Mouse (Mus musculus) MEL (cell line): Measurements from ENCODE around the gene Grcc10. TPM values are rescaled to one million over a fixed set of nuclear protein-coding genes. Genes with fewer than 3 reads are reported as not detected.

Source experiments
- DNase-seq: peaks from one replicate; pipeline ENCODE4 v3.0.0; 2011; ENCODE audit warnings: low read depth, low spot score
- H3K27ac ChIP-seq: 2 replicates; pipeline ENCODE4 v1.5.1; 2012; ENCODE audit warnings: low read depth, mild to moderate bottlenecking, control low read depth, low read length, moderate library complexity; ENCODE audit not compliant: control insufficient read depth
- H3K27me3 ChIP-seq, 2 experiments: fragments of 150-350 bp in 1 of 2; sonication (generic) in 1 of 2; 2 replicates each; pipeline ENCODE4 v1.6.1; 2012; ENCODE audit warnings: low read length in 2 of 2, mild to moderate bottlenecking in 2 of 2, improper control_type of control experiment in 1 of 2, moderate library complexity in 1 of 2; ENCODE audit not compliant: insufficient read depth in 2 of 2, control insufficient read depth in 1 of 2
- H3K36me3 ChIP-seq, 2 experiments: 2 replicates each; pipeline ENCODE4 v1.6.1; 2012 to 2014; ENCODE audit warnings: low read length in 2 of 2, improper control_type of control experiment in 1 of 2, inconsistent platforms in 1 of 2, mild to moderate bottlenecking in 1 of 2; ENCODE audit not compliant: insufficient read depth in 2 of 2, control insufficient read depth in 1 of 2
- H3K4me1 ChIP-seq, 2 experiments: fragments of 150-350 bp in 1 of 2; sonication (generic) in 1 of 2; 2 replicates each; pipeline ENCODE4 v1.6.1; 2012; ENCODE audit warnings: low read length in 2 of 2, improper control_type of control experiment in 1 of 2, mild to moderate bottlenecking in 1 of 2; ENCODE audit not compliant: insufficient read depth in 2 of 2, control insufficient read depth in 1 of 2
- H3K4me3 ChIP-seq, 2 experiments: fragments of 150-350 bp in 1 of 2; sonication (generic) in 1 of 2; 2 replicates each; pipeline ENCODE4 v1.5.1; 2012; ENCODE audit warnings: low read depth in 2 of 2, low read length in 2 of 2, mild to moderate bottlenecking in 2 of 2, moderate library complexity in 2 of 2, control low read depth in 1 of 2, improper control_type of control experiment in 1 of 2; ENCODE audit not compliant: control insufficient read depth in 1 of 2, insufficient read depth in 1 of 2
- H3K79me2 ChIP-seq: 2 replicates; pipeline ENCODE4 v1.6.1; 2012; ENCODE audit warnings: mild to moderate bottlenecking, low read length, moderate library complexity; ENCODE audit not compliant: control insufficient read depth, poor library complexity, insufficient read depth
- H3K9ac ChIP-seq: 2 replicates; pipeline ENCODE4 v1.6.1; 2012; ENCODE audit warnings: low read depth, mild to moderate bottlenecking, control low read depth, low read length, moderate library complexity; ENCODE audit not compliant: control insufficient read depth, poor library complexity, severe bottlenecking
- H3K9me3 ChIP-seq: fragments of 150-350 bp; sonication (generic); replicated peaks from 2 replicates; pipeline ENCODE4 v1.6.1; 2012; ENCODE audit warnings: mild to moderate bottlenecking, low read length, improper control_type of control experiment, moderate library complexity; ENCODE audit not compliant: insufficient read depth
- CTCF ChIP-seq, 3 experiments: IDR thresholded peaks in 2 of 3; conservative IDR thresholded peaks in 1 of 3; 2 replicates each; pipeline ENCODE4 v1.5.1; 2011 to 2012; ENCODE audit warnings: low read length in 3 of 3, low read depth in 2 of 3, mild to moderate bottlenecking in 2 of 3, improper control_type of control experiment in 1 of 3, inconsistent platforms in 1 of 3, mixed read lengths in 1 of 3, moderate library complexity in 1 of 3; ENCODE audit not compliant: control insufficient read depth in 1 of 3, insufficient read depth in 1 of 3, poor library complexity in 1 of 3, severe bottlenecking in 1 of 3
- ELF1 ChIP-seq: IDR thresholded peaks from 2 replicates; pipeline ENCODE4 v1.6.1; 2014; ENCODE audit warnings: low read depth, mild to moderate bottlenecking, inconsistent platforms, low read length, improper control_type of control experiment, moderate library complexity
- EP300 ChIP-seq, 2 experiments: IDR thresholded peaks; 2 replicates each; pipeline ENCODE4 v1.6.1; 2011; ENCODE audit warnings: improper control_type of control experiment in 2 of 2, low read length in 2 of 2, low read depth in 1 of 2, mild to moderate bottlenecking in 1 of 2
- HCFC1 ChIP-seq: IDR thresholded peaks from 2 replicates; pipeline ENCODE4 v1.6.1; 2012; ENCODE audit warnings: low read depth, mild to moderate bottlenecking, inconsistent platforms, low read length, improper control_type of control experiment, moderate library complexity
- KAT2A ChIP-seq: conservative IDR thresholded peaks from 2 replicates; pipeline ENCODE4 v1.6.1; 2012; ENCODE audit warnings: low read depth, low read length, improper control_type of control experiment, inconsistent platforms
- MAFK ChIP-seq: IDR thresholded peaks from 2 replicates; pipeline ENCODE4 v1.6.1; 2011; ENCODE audit warnings: low read depth, mild to moderate bottlenecking, low read length, improper control_type of control experiment, borderline replicate concordance
- MAX ChIP-seq: IDR thresholded peaks from 2 replicates; pipeline ENCODE4 v1.6.1; 2011; ENCODE audit warnings: low read length, improper control_type of control experiment
- MAZ ChIP-seq: IDR thresholded peaks from 2 replicates; pipeline ENCODE4 v1.6.1; 2012; ENCODE audit warnings: low read depth, mild to moderate bottlenecking, inconsistent platforms, low read length, improper control_type of control experiment
- MEF2A ChIP-seq: IDR thresholded peaks from 2 replicates; pipeline ENCODE4 v1.6.1; 2014; ENCODE audit warnings: low read depth, mild to moderate bottlenecking, inconsistent platforms, low read length, improper control_type of control experiment; ENCODE audit not compliant: poor library complexity, insufficient replicate concordance, severe bottlenecking; ENCODE audit errors: extremely low read depth
- MXI1 ChIP-seq: IDR thresholded peaks from 2 replicates; pipeline ENCODE4 v1.6.1; 2011; ENCODE audit warnings: mild to moderate bottlenecking, low read depth, low read length, improper control_type of control experiment
- MYB ChIP-seq: IDR thresholded peaks from 2 replicates; pipeline ENCODE4 v1.6.1; 2011; ENCODE audit warnings: mild to moderate bottlenecking, low read depth, low read length, improper control_type of control experiment
- POLR2A ChIP-seq, 2 experiments: IDR thresholded peaks; 2 replicates each; pipeline ENCODE4 v1.6.1; 2011 to 2012; ENCODE audit warnings: low read length in 2 of 2, mild to moderate bottlenecking in 2 of 2, control low read depth in 1 of 2, improper control_type of control experiment in 1 of 2, low read depth in 1 of 2, moderate library complexity in 1 of 2; ENCODE audit not compliant: control insufficient read depth in 1 of 2, insufficient read depth in 1 of 2, poor library complexity in 1 of 2
- TBP ChIP-seq: IDR thresholded peaks from 2 replicates; pipeline ENCODE4 v1.8.0; 2011; ENCODE audit warnings: low read depth, low read length, improper control_type of control experiment
- TCF12 ChIP-seq: IDR thresholded peaks from 2 replicates; pipeline ENCODE4 v1.6.1; 2014; ENCODE audit warnings: low read depth, mild to moderate bottlenecking, inconsistent platforms, low read length, improper control_type of control experiment, moderate library complexity
- USF2 ChIP-seq, 2 experiments: IDR thresholded peaks; 2 replicates each; pipeline ENCODE4 v1.6.1; 2011 to 2012; ENCODE audit warnings: improper control_type of control experiment in 2 of 2, low read length in 2 of 2, borderline replicate concordance in 1 of 2, inconsistent platforms in 1 of 2, low read depth in 1 of 2, mild to moderate bottlenecking in 1 of 2; ENCODE audit not compliant: insufficient read depth in 1 of 2
- ZNF384 ChIP-seq: IDR thresholded peaks from 2 replicates; pipeline ENCODE4 v1.6.1; 2012; ENCODE audit warnings: low read depth, mild to moderate bottlenecking, inconsistent platforms, low read length, improper control_type of control experiment
- polyA plus RNA-seq, 2 experiments: library from polyadenylated mRNA; stranded (reverse) in 1 of 2; unstranded in 1 of 2; fragments of >175 nt in 1 of 2; fragments of >200 nt in 1 of 2; gene quantifications; 2 replicates each; pipeline versions ENCODE4 v1.2.1 to v1.2.4; 2012; ENCODE audit warnings: low replicate concordance in 2 of 2, low read depth in 1 of 2; ENCODE audit not compliant: insufficient read length in 2 of 2, insufficient read depth in 1 of 2, missing spikeins in 1 of 2
- total RNA-seq: library from RNA; depleted of rRNA; stranded (reverse); fragments of 300-350 nt; gene quantifications from 2 replicates; pipeline ENCODE4 v1.2.3, GENCODE M21; 2012

Gene Grcc10
- total and polyA plus RNA-seq, 3 experiments: 57.4 to 62.9 TPM; not detected in 1

DNA sequence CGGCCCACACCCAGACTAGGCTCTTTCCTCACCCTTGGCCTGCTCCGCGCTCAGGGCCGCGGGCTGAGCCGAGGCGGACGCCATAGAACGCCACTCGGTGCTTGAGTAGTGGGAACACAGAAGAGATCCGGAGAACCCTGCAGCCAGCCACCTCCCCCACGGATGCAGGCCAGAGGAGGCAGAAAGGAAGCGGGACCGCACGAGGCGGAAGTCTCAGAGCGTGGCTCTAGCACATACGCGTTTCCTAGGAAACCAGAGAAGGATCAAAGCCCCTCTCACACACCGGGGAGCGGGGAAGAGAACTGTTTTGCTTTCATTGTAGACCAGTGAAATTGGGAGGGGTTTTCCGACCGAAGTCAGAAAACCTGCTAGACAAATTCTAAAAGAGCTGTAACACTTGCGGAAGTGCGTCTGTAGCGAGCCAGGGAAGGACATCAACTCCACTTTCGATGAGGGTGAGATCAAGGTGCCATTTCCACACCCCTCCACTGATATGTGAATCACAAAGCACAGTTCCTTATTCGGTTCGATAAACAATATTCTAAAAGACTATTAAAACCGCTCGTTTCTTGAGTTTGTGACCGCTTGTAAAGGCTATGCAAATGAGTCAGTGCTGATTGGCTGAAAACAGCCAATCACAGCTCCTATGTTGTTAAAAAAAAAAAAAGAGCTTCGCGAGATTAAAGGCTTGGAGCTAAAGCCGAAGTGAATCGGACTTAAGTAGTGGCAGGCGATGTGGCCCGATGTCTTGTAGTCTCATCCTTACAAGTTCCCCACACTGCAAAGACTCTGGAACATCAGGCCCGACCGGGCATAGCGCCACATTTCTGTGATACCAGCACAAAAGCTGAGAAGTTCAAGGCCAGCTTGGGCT lies at the start of gene Grcc10 (continued):
- TF ChIP-seq MEF2A (peak; percentile 70; the same call in 1 of the 2 replicates), ZNF384 (peak; percentile 99), HCFC1 (peak; percentile 84), TCF12 (peak; percentile 38), MYB (no peak), CTCF (IDR thresholded peaks at IDR 0.05 in 2 of 3, conservative IDR thresholded peaks at IDR 0.05 in 1 of 3; ENCODE audit: control insufficient read depth in 1 of 3, insufficient read depth in 1 of 3, low read depth in 2 of 3, low read length in 3 of 3, poor library complexity in 1 of 3, severe bottlenecking in 1 of 3) (no peak)

DNA sequence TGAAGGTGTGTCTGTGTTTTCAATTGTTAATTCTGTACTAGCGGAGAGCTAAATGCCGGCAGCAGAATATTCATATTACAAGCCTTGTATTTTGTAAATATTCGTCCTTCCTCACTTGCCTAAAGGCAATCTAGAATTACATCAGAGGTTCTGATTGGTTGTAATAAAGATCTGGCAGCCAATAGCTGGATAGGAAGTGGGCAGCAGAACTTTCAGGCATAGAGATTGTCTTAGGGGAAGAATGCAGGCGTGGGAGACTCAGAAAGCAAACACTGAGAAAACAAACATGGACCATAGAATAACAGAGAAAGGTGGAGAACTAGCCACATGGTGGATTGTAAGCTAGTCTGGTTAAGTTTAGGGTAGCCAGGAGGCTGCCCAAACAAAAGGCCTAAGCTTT lies 48.9 kb upstream of the Grcc10 start:
- H3K79me2 ChIP-seq: no peaks in the 10 kb centered on the region; the same call in 1 of the 2 replicates
- H3K4me3 ChIP-seq: peak overlapping the region; percentile 40 to 62
- TF ChIP-seq TBP (0 out of 2 replicates have a peak, but pooled peaks have one; percentile 21), POLR2A (IDR thresholded peaks at IDR 0.05; ENCODE audit: control insufficient read depth in 1 of 2, insufficient read depth in 1 of 2, low read depth in 1 of 2, low read length in 2 of 2, poor library complexity in 1 of 2) (no peak), ELF1 (peak; percentile 60), MXI1 (peak; percentile 46; the same call in 1 of the 2 replicates), HCFC1 (peak; percentile 21; the same call in 1 of the 2 replicates)
- H3K27me3 ChIP-seq: peaks cover 1 to 2% of the 10 kb centered on the region in 2 experiments; a peak in 3 of 4 replicates
- DNase-seq: peak; percentile 83
- peaks cover 5 to 9% of the 10 kb centered on the region in 2 experiments for H3K4me1 ChIP-seq
- H3K9me3 ChIP-seq: no peaks in the 10 kb centered on the region
- H3K9ac ChIP-seq: peak overlapping the region; percentile 47
- peaks cover 0 to 9% of the 10 kb centered on the region in 2 experiments; a peak in 2 of 4 replicates for H3K36me3 ChIP-seq
- H3K27ac ChIP-seq: peak overlapping the region; percentile 16; the same call in 1 of the 2 replicates

DNA sequence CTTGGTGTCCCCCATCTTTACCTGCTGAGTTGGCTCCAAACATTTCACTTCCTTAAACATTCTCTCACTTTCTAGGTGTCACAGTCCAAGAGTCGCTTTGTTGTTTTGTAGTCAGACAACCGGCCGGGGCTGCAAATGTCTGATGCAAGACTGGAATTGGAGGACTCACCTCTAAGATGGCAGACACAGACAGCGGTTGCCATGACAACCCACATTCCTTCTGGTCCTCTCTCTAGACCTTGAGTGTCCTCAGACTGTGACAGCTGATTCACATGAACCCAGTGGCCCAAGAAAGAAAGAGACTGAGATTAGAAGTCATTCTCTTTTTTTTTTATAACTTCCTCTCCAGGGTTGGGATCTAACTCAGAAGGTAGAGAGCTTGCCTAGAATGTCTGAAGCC lies 48.3 kb upstream of the Grcc10 start:
- Histone ChIP-seq H3K4me3 (peak overlapping the region; percentile 40 to 62), H3K36me3 (peaks cover 0 to 9% of the 10 kb centered on the region in 2 experiments; a peak in 2 of 4 replicates), H3K27ac (peak overlapping the region; percentile 16; the same call in 1 of the 2 replicates), H3K4me1 (peaks cover 5 to 9% of the 10 kb centered on the region in 2 experiments), H3K27me3 (peaks cover 1 to 2% of the 10 kb centered on the region in 2 experiments; a peak in 2 of 4 replicates), H3K79me2 (no peaks in the 10 kb centered on the region; the same call in 1 of the 2 replicates), H3K9me3 (no peaks in the 10 kb centered on the region), H3K9ac (peak overlapping the region; percentile 47)
- no peak for TF ChIP-seq KAT2A
- TF ChIP-seq EP300 (IDR thresholded peaks at IDR 0.05; ENCODE audit: low read depth in 1 of 2, low read length in 2 of 2): no peak
- no peak for TF ChIP-seq MAZ
- peak; percentile 67 for TF ChIP-seq ZNF384
- TF ChIP-seq MAX: peak; percentile 24; the same call in 1 of the 2 replicates
- no peak for TF ChIP-seq MAFK
- 0 out of 2 replicates have a peak, but pooled peaks have one; percentile 3 for TF ChIP-seq HCFC1
- TF ChIP-seq USF2 (IDR thresholded peaks at IDR 0.05; ENCODE audit: borderline replicate concordance in 1 of 2, insufficient read depth in 1 of 2, low read depth in 1 of 2, low read length in 2 of 2): no peak
- DNase-seq: peak; percentile 34
